Mouse (Mus musculus) hindbrain, embryonic 14.5 days (tissue): Measurements from ENCODE around the gene Nrbf2. TPM values are rescaled to one million over a fixed set of nuclear protein-coding genes. Genes with fewer than 3 reads are reported as not detected.
A peak's percentile ranks its signal among the peaks of the same experiment; 100 is the strongest.

Source experiments
- ATAC-seq: fragments of 200-750 bp; cut with Nextera tagmentation; 2 replicates; pipeline ENCODE4 v1.8.0; 2017; ENCODE audit warnings: moderate number of reproducible peaks, mild to moderate bottlenecking, moderate TSS enrichment, moderate library complexity; ENCODE audit not compliant: low FRiP score
- DNase-seq: peaks from one replicate; pipeline ENCODE4 v3.0.0-alpha.2; 2015; ENCODE audit warnings: low spot score
- H3K27ac ChIP-seq: fragments of 300-500 bp; sonication (generic); 2 replicates; pipeline ENCODE4 v1.5.1; 2014; ENCODE audit warnings: mild to moderate bottlenecking, moderate library complexity
- H3K27me3 ChIP-seq: fragments of 300-500 bp; sonication (generic); 2 replicates; pipeline ENCODE4 v1.6.1; 2014; ENCODE audit warnings: mild to moderate bottlenecking, low read length, mixed read lengths; ENCODE audit not compliant: control insufficient read depth, insufficient read depth
- H3K36me3 ChIP-seq: fragments of 300-500 bp; sonication (generic); replicated peaks from 2 replicates; pipeline ENCODE4 v1.6.1; 2014; ENCODE audit not compliant: control insufficient read depth, insufficient read depth
- H3K4me1 ChIP-seq: fragments of 300-500 bp; sonication (generic); replicated peaks from 2 replicates; pipeline ENCODE4 v1.6.1; 2014; ENCODE audit warnings: antibody characterized with exemption, low read length, mixed read lengths; ENCODE audit not compliant: control insufficient read depth, insufficient read depth
- H3K4me2 ChIP-seq: fragments of 300-500 bp; sonication (generic); replicated peaks from 2 replicates; pipeline ENCODE4 v1.6.1; 2014; ENCODE audit warnings: mild to moderate bottlenecking, moderate library complexity
- H3K4me3 ChIP-seq: fragments of 300-500 bp; sonication (generic); replicated peaks from 2 replicates; pipeline ENCODE4 v1.5.1; 2014; ENCODE audit warnings: mild to moderate bottlenecking, low read length
- H3K9ac ChIP-seq: fragments of 300-500 bp; sonication (generic); 2 replicates; pipeline ENCODE4 v1.6.1; 2014
- H3K9me3 ChIP-seq: fragments of 300-500 bp; sonication (generic); 2 replicates; pipeline ENCODE4 v1.6.1; 2016; ENCODE audit warnings: low read length; ENCODE audit not compliant: control insufficient read depth
- WGBS: fragments of 180-500 bp; shearing (Covaris S2); extraction: QIAGEN DNeasy Blood & Tissue Kit; methylation state at CpG from one replicate; pipeline ENCODE4 v1.1.7; 2014; 5-methylcytosine and 5-hydroxymethylcytosine counted together
- polyA plus RNA-seq: library from polyadenylated mRNA; unstranded; fragments of >200 nt; fragmentation: Nextera tagmentation; extraction: Ambion mirVana; gene quantifications from 2 replicates; pipeline ENCODE4 v1.2.1, GENCODE M21; 2014

The Nrbf2 gene
- polyA plus RNA-seq, 1 experiment from 2014 or later: 44.4 TPM

DNA sequence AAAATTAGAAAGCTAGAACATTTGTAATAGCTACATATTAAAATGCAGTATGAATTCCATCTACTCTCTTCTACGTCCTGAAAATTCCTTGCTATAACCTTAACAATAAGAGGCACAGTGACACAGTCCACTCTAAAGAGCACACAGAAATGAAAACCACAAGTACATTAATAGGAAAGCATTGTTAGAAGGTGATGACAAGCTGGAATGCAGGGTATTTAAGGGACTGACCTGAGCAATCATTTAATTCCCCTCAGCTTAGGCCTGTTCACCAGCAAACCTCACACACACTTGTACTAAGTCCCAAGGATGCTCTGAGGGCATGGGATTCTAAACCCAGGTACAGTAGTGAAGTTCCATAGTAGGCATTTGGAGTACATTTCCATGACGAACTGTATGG lies 2.6 kb downstream of the Nrbf2 start:
- H3K36me3 ChIP-seq: no peaks in the 10 kb centered on the region
- H3K9me3 ChIP-seq: no peaks in the 10 kb centered on the region
- DNase-seq (no peak), ATAC-seq (no peak)
- H3K4me3 ChIP-seq: no peak overlapping the region
- no peak overlapping the region for H3K9ac ChIP-seq
- H3K27ac ChIP-seq: no peak overlapping the region
- H3K4me2 ChIP-seq: no peak overlapping the region
- no peaks in the 10 kb centered on the region for H3K27me3 ChIP-seq
- peaks cover 25% of the 10 kb centered on the region for H3K4me1 ChIP-seq
- WGBS: 87% methylated on average over 2 of the region's 2 CpGs

DNA sequence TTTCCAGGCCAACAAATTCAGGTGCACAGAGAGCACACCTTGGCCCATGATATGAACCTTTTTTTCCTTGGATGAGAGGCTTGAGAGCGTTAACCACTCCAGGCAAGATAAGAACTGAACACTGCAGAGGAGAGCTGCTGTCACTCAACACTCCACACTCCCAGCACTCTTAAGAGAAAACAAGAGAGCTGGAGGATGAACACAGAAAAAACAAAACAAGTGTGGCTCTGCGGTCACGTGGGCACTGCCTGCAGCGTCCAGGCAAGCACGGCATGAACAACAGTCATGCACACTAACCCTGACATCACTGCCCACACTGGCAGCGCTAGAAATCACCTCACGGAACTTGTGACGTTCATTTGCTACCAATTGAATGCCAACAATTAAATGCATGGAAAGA lies 3.3 kb downstream of the Nrbf2 start:
- no peak overlapping the region for H3K9ac ChIP-seq
- 76% methylated on average over 8 of the region's 8 CpGs for WGBS
- no peak overlapping the region for H3K4me2 ChIP-seq
- no peaks in the 10 kb centered on the region for H3K36me3 ChIP-seq
- peaks cover 25% of the 10 kb centered on the region for H3K4me1 ChIP-seq
- DNase-seq (no peak), ATAC-seq (no peak)
- H3K4me3 ChIP-seq: no peak overlapping the region
- H3K9me3 ChIP-seq: no peaks in the 10 kb centered on the region
- H3K27me3 ChIP-seq: no peaks in the 10 kb centered on the region
- H3K27ac ChIP-seq: no peak overlapping the region

DNA sequence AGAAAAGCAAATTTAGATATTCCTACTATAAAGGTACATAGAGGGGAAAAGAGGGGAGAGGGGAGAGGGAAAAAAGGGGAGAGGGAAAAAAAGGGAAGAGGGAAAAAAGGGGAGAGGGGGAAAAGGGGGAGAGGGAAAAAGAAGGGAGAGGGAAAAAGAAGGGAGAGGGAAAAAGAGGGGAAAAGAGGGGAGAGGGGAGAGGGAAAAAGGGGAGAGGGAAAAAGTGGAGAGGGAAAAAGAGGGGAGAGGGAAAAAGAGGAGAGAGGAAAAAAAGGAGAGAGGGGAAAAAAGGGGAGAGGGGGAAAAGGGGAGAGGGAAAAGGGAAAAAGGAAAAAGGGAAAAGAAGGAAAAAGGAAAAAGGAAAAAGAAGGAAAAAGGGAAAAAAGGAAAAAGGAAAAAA lies 9.2 kb downstream of the Nrbf2 start:
- H3K9ac ChIP-seq: no peak overlapping the region
- H3K36me3 ChIP-seq: peaks cover 31% of the 10 kb centered on the region
- no peaks in the 10 kb centered on the region for H3K9me3 ChIP-seq
- no peak overlapping the region for H3K4me2 ChIP-seq
- H3K27me3 ChIP-seq: no peaks in the 10 kb centered on the region
- no peak overlapping the region for H3K27ac ChIP-seq
- ATAC-seq: no peak
- no peak overlapping the region for H3K4me3 ChIP-seq
- DNase-seq: no peak
- H3K4me1 ChIP-seq: no peaks in the 10 kb centered on the region

DNA sequence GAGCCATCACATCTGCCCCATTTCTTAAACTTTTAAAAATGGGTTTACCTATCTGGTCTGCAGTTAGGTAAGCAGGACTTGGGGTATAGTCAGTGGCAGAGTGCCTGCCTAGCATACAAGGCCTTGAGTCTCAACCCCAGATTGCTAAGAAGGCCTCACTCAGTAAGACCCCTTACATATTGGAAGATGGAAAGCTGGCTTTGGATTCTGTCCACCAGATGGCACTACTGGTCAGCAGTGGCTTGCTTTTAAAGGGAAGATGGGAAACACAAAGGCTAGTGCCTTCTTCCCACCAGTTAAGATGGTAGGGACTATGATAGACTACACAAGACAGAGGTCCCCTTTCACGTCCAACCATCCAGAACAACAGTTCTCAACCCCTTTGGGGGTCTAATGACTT lies 20.3 kb downstream of the Nrbf2 start:
- Histone ChIP-seq H3K9me3 (no peaks in the 10 kb centered on the region), H3K4me2 (no peak overlapping the region), H3K27me3 (no peaks in the 10 kb centered on the region), H3K4me1 (no peaks in the 10 kb centered on the region), H3K9ac (no peak overlapping the region), H3K4me3 (no peak overlapping the region), H3K36me3 (peaks cover 33% of the 10 kb centered on the region), H3K27ac (no peak overlapping the region)
- ATAC-seq (no peak), DNase-seq (peak; percentile 76)
- 50% methylated on average over 1 of the region's 1 CpGs for WGBS

DNA sequence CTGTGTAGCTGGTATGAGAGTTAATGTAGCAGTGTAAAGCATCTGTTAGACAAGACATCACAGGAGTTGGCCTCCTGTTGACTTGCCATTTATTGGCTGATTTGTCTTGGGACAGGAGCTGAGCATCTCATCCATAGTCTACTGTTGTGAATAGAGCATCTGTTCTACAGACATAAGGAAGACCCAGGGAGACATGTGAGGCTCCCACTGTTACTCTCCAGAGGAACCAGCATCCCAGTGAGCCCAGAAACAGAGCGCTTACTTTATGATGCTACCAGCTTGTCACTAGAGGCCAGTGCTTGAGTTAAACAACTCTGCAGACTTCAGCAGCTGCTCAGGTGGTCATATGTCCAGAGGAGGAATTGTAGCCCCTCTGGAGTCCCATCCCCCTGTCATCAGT lies 32.0 kb downstream of the Nrbf2 start:
- H3K4me1 ChIP-seq: no peaks in the 10 kb centered on the region
- WGBS: 93% methylated on average over 1 of the region's 1 CpGs
- no peak overlapping the region for H3K27ac ChIP-seq
- H3K9me3 ChIP-seq: no peaks in the 10 kb centered on the region
- H3K27me3 ChIP-seq: no peaks in the 10 kb centered on the region
- DNase-seq: no peak
- peaks cover 85% of the 10 kb centered on the region for H3K36me3 ChIP-seq
- no peak overlapping the region for H3K4me3 ChIP-seq
- no peak for ATAC-seq
- no peak overlapping the region for H3K4me2 ChIP-seq
- no peak overlapping the region for H3K9ac ChIP-seq

DNA sequence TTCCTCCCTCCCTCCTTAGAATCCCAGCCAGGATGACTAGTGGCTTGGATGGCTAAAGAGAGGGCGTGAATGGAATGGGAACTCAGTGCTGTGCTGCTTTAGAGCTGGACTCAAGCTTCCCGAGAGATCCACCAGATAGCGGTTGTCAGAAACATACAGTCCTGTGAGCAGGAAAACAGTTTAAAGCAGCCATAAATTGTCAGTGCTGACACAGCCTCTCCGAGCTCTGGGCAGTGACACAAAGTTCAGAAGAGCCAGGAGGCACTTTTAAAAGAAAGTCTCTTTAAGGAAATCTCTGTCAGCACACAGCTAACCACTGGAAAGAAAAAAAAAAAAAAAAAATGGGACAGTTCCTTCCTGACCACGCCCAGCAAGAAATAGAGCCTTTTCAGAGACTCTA lies 32.8 kb downstream of the Nrbf2 start:
- 84% methylated on average over 5 of the region's 5 CpGs for WGBS
- ATAC-seq (no peak), DNase-seq (no peak)
- H3K36me3 ChIP-seq: peaks cover 88% of the 10 kb centered on the region
- H3K9me3 ChIP-seq: no peaks in the 10 kb centered on the region
- H3K27ac ChIP-seq: no peak overlapping the region
- no peaks in the 10 kb centered on the region for H3K4me1 ChIP-seq
- H3K9ac ChIP-seq: no peak overlapping the region
- H3K4me3 ChIP-seq: no peak overlapping the region
- H3K27me3 ChIP-seq: no peaks in the 10 kb centered on the region
- no peak overlapping the region for H3K4me2 ChIP-seq

DNA sequence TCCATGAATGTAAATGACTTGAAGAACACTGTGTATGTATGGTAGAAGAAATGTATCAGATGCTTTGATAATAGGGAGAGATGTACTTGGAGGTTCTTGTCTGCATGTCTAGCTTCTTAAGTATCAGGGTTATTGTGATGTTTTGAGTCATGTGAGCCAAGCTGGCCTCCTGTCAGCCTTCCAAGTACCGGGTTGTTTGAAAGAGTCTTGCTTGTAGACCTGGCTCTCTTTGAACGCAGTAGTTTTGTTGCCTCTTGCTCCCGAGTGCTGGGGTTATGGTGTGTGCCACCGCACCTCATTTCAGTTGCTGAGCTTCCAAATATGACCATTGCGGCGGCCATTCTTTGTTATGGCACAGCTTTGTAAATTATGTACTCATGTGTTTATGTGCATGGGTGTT lies 34.3 kb downstream of the Nrbf2 start:
- 92% methylated on average over 6 of the region's 6 CpGs for WGBS
- Histone ChIP-seq H3K27ac (no peak overlapping the region), H3K4me1 (no peaks in the 10 kb centered on the region), H3K27me3 (no peaks in the 10 kb centered on the region), H3K4me2 (no peak overlapping the region), H3K9me3 (no peaks in the 10 kb centered on the region), H3K36me3 (peaks cover 88% of the 10 kb centered on the region), H3K4me3 (no peak overlapping the region), H3K9ac (no peak overlapping the region)
- no peak for DNase-seq
- no peak for ATAC-seq

DNA sequence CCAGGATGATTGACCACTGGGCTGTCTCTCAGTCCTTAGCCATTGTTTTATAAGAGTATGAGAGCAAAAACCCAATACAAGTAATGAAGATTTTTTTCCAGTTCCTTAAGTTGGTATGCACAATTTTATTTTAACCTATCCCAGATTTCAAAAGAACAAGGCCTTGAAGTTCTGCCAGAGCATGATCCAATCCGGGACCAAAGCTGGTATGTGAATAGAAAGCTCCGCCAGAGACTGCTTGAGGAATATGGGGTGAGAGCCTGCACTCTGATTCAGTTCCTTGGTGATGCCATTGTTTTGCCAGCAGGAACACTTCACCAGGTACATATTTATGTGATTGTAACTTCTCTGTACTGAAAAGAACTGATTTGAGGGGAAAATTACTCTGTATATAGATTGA lies 35.6 kb downstream of the Nrbf2 start:
- WGBS: 93% methylated on average over 2 of the region's 2 CpGs
- no peak overlapping the region for H3K4me3 ChIP-seq
- DNase-seq (no peak), ATAC-seq (no peak)
- H3K27ac ChIP-seq: no peak overlapping the region
- peaks cover 88% of the 10 kb centered on the region for H3K36me3 ChIP-seq
- H3K9me3 ChIP-seq: no peaks in the 10 kb centered on the region
- no peaks in the 10 kb centered on the region for H3K4me1 ChIP-seq
- H3K27me3 ChIP-seq: no peaks in the 10 kb centered on the region
- no peak overlapping the region for H3K9ac ChIP-seq
- H3K4me2 ChIP-seq: no peak overlapping the region

DNA sequence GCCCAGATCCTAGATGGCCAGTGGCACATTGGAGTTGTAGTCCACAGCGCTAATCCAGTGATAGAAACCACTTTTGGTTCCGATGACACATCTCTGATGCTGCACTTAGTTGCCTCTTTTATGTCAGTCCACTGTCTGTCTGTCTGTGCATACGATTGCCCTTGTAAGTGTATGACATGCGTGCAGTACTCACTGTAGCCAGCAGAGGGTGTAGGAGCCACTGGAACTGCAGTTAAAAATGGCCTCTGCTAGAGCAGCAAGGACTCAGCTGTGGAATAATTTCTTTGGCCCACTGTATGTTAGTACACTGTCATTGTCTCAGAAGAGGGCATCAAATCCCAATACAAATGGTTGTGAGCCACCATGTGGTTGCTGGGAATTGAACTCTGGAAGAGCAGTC lies 38.0 kb downstream of the Nrbf2 start:
- no peak overlapping the region for H3K9ac ChIP-seq
- no peak overlapping the region for H3K4me3 ChIP-seq
- H3K36me3 ChIP-seq: peaks cover 73% of the 10 kb centered on the region
- WGBS: 89% methylated on average over 4 of the region's 4 CpGs
- no peak overlapping the region for H3K4me2 ChIP-seq
- H3K4me1 ChIP-seq: no peaks in the 10 kb centered on the region
- no peaks in the 10 kb centered on the region for H3K27me3 ChIP-seq
- no peaks in the 10 kb centered on the region for H3K9me3 ChIP-seq
- no peak overlapping the region for H3K27ac ChIP-seq
- ATAC-seq (no peak), DNase-seq (peak; percentile 42)

DNA sequence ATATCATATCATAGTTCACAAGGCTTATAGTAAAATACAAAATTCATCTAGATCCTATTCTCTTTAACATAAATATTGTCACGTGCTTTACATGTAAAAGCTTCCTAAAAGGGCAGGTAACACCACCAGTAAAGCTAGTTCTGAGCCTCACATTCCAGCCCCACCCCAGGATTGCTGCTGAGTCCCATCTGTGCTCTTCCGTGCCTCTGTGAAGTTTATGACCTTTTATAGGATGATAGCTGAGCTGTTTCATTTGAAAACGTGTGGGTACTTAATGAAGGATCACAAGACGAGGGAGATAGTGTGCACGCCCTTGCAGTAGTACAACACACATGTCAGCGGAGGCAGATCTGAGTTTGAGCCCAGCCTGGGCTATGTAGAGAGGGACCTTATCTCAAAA lies 54.7 kb downstream of the Nrbf2 start:
- no peak overlapping the region for H3K4me2 ChIP-seq
- no peaks in the 10 kb centered on the region for H3K27me3 ChIP-seq
- no peak overlapping the region for H3K9ac ChIP-seq
- no peak overlapping the region for H3K27ac ChIP-seq
- peaks cover 72% of the 10 kb centered on the region for H3K36me3 ChIP-seq
- 85% methylated on average over 6 of the region's 6 CpGs for WGBS
- H3K4me1 ChIP-seq: no peaks in the 10 kb centered on the region
- ATAC-seq (no peak), DNase-seq (no peak)
- H3K9me3 ChIP-seq: no peaks in the 10 kb centered on the region
- H3K4me3 ChIP-seq: no peak overlapping the region
